Mouse (Mus musculus) lung, postnatal 0 days (tissue): ENCODE measurements around the gene Mybl2. TPM values are rescaled to one million over a fixed set of nuclear protein-coding genes. Genes with fewer than 3 reads are reported as not detected.

Experiments used
- ATAC-seq: fragments of 200-750 bp; cut with Nextera tagmentation; 2 replicates; pipeline ENCODE4 v1.8.0; 2017; ENCODE audit warnings: moderate library complexity
- DNase-seq: peaks from one replicate; pipeline ENCODE4 v3.0.0-alpha.2; 2016; ENCODE audit warnings: low spot score
- H3K27ac ChIP-seq: fragments of 300-500 bp; sonication (generic); 2 replicates; pipeline ENCODE4 v1.5.1; 2014; ENCODE audit warnings: antibody characterized with exemption, mild to moderate bottlenecking, low read length, mixed read lengths
- H3K27me3 ChIP-seq: fragments of 300-500 bp; sonication (generic); replicated peaks from 2 replicates; pipeline ENCODE4 v1.6.1; 2014; ENCODE audit warnings: low read length, mixed read lengths; ENCODE audit not compliant: insufficient read depth
- H3K36me3 ChIP-seq: fragments of 300-500 bp; sonication (generic); 2 replicates; pipeline ENCODE4 v1.6.1; 2014; ENCODE audit warnings: low read length, mixed read lengths; ENCODE audit not compliant: insufficient read depth
- H3K4me1 ChIP-seq: fragments of 300-500 bp; sonication (generic); 2 replicates; pipeline ENCODE4 v1.6.1; 2014; ENCODE audit warnings: antibody characterized with exemption, low read depth, low read length, mixed read lengths; ENCODE audit not compliant: insufficient read depth
- H3K4me2 ChIP-seq: fragments of 300-500 bp; sonication (generic); replicated peaks from 2 replicates; pipeline ENCODE4 v1.6.1; 2014; ENCODE audit warnings: low read depth, mild to moderate bottlenecking, low read length, moderate library complexity, mixed read lengths
- H3K4me3 ChIP-seq: fragments of 300-500 bp; sonication (generic); 2 replicates; pipeline ENCODE4 v1.5.1; 2014; ENCODE audit warnings: low read depth, low read length
- H3K9ac ChIP-seq: fragments of 300-500 bp; sonication (generic); replicated peaks from 2 replicates; pipeline ENCODE4 v1.6.1; 2014; ENCODE audit warnings: low read depth, mild to moderate bottlenecking
- H3K9me3 ChIP-seq: fragments of 300-500 bp; sonication (generic); 2 replicates; pipeline ENCODE4 v1.6.1; 2016; ENCODE audit warnings: low read length, mixed read lengths
- CTCF ChIP-seq: IDR thresholded peaks from 2 replicates; pipeline ENCODE4 v1.5.1; 2016; ENCODE audit warnings: antibody characterized with exemption, mild to moderate bottlenecking
- EP300 ChIP-seq: IDR thresholded peaks from 2 replicates; pipeline ENCODE4 v1.6.1; 2016; ENCODE audit warnings: antibody characterized with exemption, mild to moderate bottlenecking, control low read depth
- WGBS: fragments of 180-500 bp; shearing (Covaris S2); extraction: QIAGEN DNeasy Blood & Tissue Kit; methylation state at CpG from one replicate; pipeline ENCODE4 v1.1.7; 2014; 5-methylcytosine and 5-hydroxymethylcytosine counted together
- polyA plus RNA-seq: library from polyadenylated mRNA; unstranded; fragments of >200 nt; fragmentation: Nextera tagmentation; extraction: Ambion mirVana; gene quantifications from 2 replicates; pipeline ENCODE4 v1.2.1, GENCODE M21; 2015

The Mybl2 gene
- polyA plus RNA-seq, 1 experiment from 2014 or later: 1.8 TPM

GRCm38 (mm10) chr2:163039940-163040339 is 14.5 kb upstream of the Mybl2 start:
- H3K36me3 ChIP-seq: peaks cover 38% of the 10 kb centered on the region
- H3K4me1 ChIP-seq: no peaks in the 10 kb centered on the region
- TF ChIP-seq CTCF (no peak), EP300 (no peak)
- no peak overlapping the region for H3K9ac ChIP-seq
- no peak for DNase-seq
- no peaks in the 10 kb centered on the region for H3K9me3 ChIP-seq
- no peak overlapping the region for H3K4me3 ChIP-seq
- no peak overlapping the region for H3K4me2 ChIP-seq
- no peak overlapping the region for H3K27ac ChIP-seq
- ATAC-seq: no peak
- WGBS: 87% methylated on average over 7 of the region's 7 CpGs
- H3K27me3 ChIP-seq: no peaks in the 10 kb centered on the region

GRCm38 (mm10) chr2:163048125-163048524 is 6.4 kb upstream of the Mybl2 start:
- H3K36me3 ChIP-seq: peaks cover 7% of the 10 kb centered on the region

GRCm38 (mm10) chr2:163049116-163049515 is 5.4 kb upstream of the Mybl2 start:
- Histone ChIP-seq H3K9ac (no peak overlapping the region), H3K27me3 (no peaks in the 10 kb centered on the region), H3K4me1 (no peaks in the 10 kb centered on the region; the same call in 1 of the 2 replicates), H3K9me3 (no peaks in the 10 kb centered on the region), H3K4me3 (no peak overlapping the region), H3K4me2 (no peak overlapping the region), H3K36me3 (peaks cover 4% of the 10 kb centered on the region), H3K27ac (no peak overlapping the region)
- ATAC-seq (no peak), DNase-seq (no peak)
- WGBS: 97% methylated on average over 2 of the region's 2 CpGs
- no peak for TF ChIP-seq EP300
- no peak for TF ChIP-seq CTCF

More at GRCm38 (mm10) chr2:163048125-163048524, 6.4 kb upstream of the Mybl2 start:
- Histone ChIP-seq H3K9me3 (no peaks in the 10 kb centered on the region), H3K9ac (no peak overlapping the region), H3K4me3 (no peak overlapping the region), H3K27me3 (no peaks in the 10 kb centered on the region), H3K27ac (no peak overlapping the region), H3K4me2 (peak overlapping the region; percentile 23), H3K4me1 (no peaks in the 10 kb centered on the region)
- peak; percentile 80 for DNase-seq
- TF ChIP-seq EP300 (no peak), CTCF (peak; percentile 89)
- WGBS: 3% methylated on average over 10 of the region's 10 CpGs
- ATAC-seq: peak; percentile 83

- peaks cover 13% of the 10 kb centered on the region for H3K4me1 ChIP-seq
- no peaks in the 10 kb centered on the region for H3K27me3 ChIP-seq
- H3K4me2 ChIP-seq: no peak overlapping the region
- no peak for ATAC-seq
- no peak overlapping the region for H3K27ac ChIP-seq
- H3K9ac ChIP-seq: no peak overlapping the region
- H3K4me3 ChIP-seq: no peak overlapping the region
- 69% methylated on average over 1 of the region's 1 CpGs for WGBS
- DNase-seq: no peak
- H3K9me3 ChIP-seq: no peaks in the 10 kb centered on the region
- no peaks in the 10 kb centered on the region; the same call in 1 of the 2 replicates for H3K36me3 ChIP-seq
- TF ChIP-seq CTCF (no peak), EP300 (no peak)
Observed at GRCm38 (mm10) chr2:163051691-163052090, 2.8 kb upstream of the Mybl2 start.

- 50% methylated on average over 4 of the region's 4 CpGs for WGBS
Observed at GRCm38 (mm10) chr2:163052101-163052500, 2.4 kb upstream of the Mybl2 start.

GRCm38 (mm10) chr2:163052826-163053225 is 1.7 kb upstream of the Mybl2 start:
- ATAC-seq (no peak), DNase-seq (no peak)
- no peak overlapping the region for H3K4me3 ChIP-seq
- 73% methylated on average over 4 of the region's 4 CpGs for WGBS
- H3K9ac ChIP-seq: no peak overlapping the region
- H3K27ac ChIP-seq: no peak overlapping the region
- no peak overlapping the region for H3K4me2 ChIP-seq
- H3K36me3 ChIP-seq: no peaks in the 10 kb centered on the region
- peaks cover 13% of the 10 kb centered on the region for H3K4me1 ChIP-seq
- no peaks in the 10 kb centered on the region for H3K27me3 ChIP-seq
- no peak for TF ChIP-seq EP300
- no peak for TF ChIP-seq CTCF
- H3K9me3 ChIP-seq: no peaks in the 10 kb centered on the region

More at GRCm38 (mm10) chr2:163052101-163052500, 2.4 kb upstream of the Mybl2 start:
- TF ChIP-seq EP300: no peak
- no peak for TF ChIP-seq CTCF
- H3K9me3 ChIP-seq: no peaks in the 10 kb centered on the region
- H3K4me3 ChIP-seq: no peak overlapping the region
- no peaks in the 10 kb centered on the region; the same call in 1 of the 2 replicates for H3K36me3 ChIP-seq
- H3K27ac ChIP-seq: no peak overlapping the region
- DNase-seq (no peak), ATAC-seq (no peak)
- H3K27me3 ChIP-seq: no peaks in the 10 kb centered on the region
- no peak overlapping the region for H3K4me2 ChIP-seq
- no peak overlapping the region for H3K9ac ChIP-seq
- H3K4me1 ChIP-seq: peaks cover 13% of the 10 kb centered on the region
